In the genomic region with DNA sequence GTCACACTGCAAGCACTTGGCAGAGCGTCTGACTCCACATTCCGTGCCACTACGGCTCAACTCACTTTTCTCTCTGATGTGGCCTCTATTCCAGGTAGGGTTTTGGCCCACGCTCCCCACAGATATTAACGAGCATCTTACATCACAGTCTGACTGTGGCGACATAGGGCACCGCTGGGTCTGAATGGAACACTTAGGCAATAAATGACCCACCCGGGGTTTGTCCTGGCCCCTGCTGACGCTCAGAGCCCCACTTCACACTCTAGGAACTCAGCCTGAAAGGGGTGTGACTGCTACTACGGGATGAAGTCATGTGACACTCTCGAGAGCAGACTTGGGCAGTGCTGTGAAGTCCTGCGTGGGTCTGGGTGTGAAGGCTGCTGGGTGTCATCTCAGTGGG, we compare ENCODE assay signal across 29 mouse cellular contexts.
DNase-seq lines count a peak whose midpoint lies in the region; ATAC-seq and TF ChIP-seq lines count a peak whose summit lies in the region.
"Had no signal": no experiment of that assay in that cellular context is flagged by ENCODE, and none has a peak within 500 bp of the region (broad histone marks: within the 10 kb centered on the region; RNA-seq: fewer than 3 reads in every experiment).

No protein-coding gene starts in this region.

- no peaks in the 10 kb centered on the region for H3K36me3 ChIP-seq in heart, embryonic 13.5 days
- H3K36me3 ChIP-seq in midbrain, embryonic 13.5 days, result no peaks in the 10 kb centered on the region
- H3K36me3 ChIP-seq: embryonic facial prominence, embryonic 13.5 days; forebrain, embryonic 10.5 days; forebrain, embryonic 15.5 days; limb, embryonic 12.5 days; liver, embryonic 15.5 days; lung, embryonic 15.5 days had no signal

- no peak overlapping the region for H3K27ac ChIP-seq in heart, embryonic 13.5 days (replicated peaks)
- no peak overlapping the region for H3K27ac ChIP-seq in midbrain, embryonic 13.5 days
- H3K27ac ChIP-seq: embryonic facial prominence, embryonic 13.5 days; forebrain, embryonic 10.5 days; forebrain, embryonic 15.5 days; hindbrain, embryonic 14.5 days; layer of hippocampus, adult 2 months; left cerebral cortex, adult 2 months; limb, embryonic 12.5 days; liver, embryonic 15.5 days; lung, embryonic 15.5 days had no signal

- H3K9me3 ChIP-seq in heart, embryonic 13.5 days, result no peaks in the 10 kb centered on the region
- no peaks in the 10 kb centered on the region for H3K9me3 ChIP-seq in midbrain, embryonic 13.5 days
- H3K9me3 ChIP-seq: embryonic facial prominence, embryonic 13.5 days; forebrain, embryonic 10.5 days; forebrain, embryonic 15.5 days; limb, embryonic 12.5 days; liver, embryonic 15.5 days; lung, embryonic 15.5 days had no signal

- peaks cover 28% of the 10 kb centered on the region for H3K4me1 ChIP-seq in heart, embryonic 13.5 days
- H3K4me1 ChIP-seq in midbrain, embryonic 13.5 days (replicated peaks), result no peaks in the 10 kb centered on the region
- H3K4me1 ChIP-seq: embryonic facial prominence, embryonic 13.5 days; limb, embryonic 12.5 days; liver, embryonic 15.5 days; lung, embryonic 15.5 days had no signal

- no peak for TF ChIP-seq CTCF in Patski (IDR thresholded peaks at IDR 0.05)

- H3K4me2 ChIP-seq in heart, embryonic 13.5 days, result peak overlapping the region; percentile 36
- H3K4me2 ChIP-seq in midbrain, embryonic 13.5 days (replicated peaks), result no peak overlapping the region
- H3K4me2 ChIP-seq: embryonic facial prominence, embryonic 13.5 days; forebrain, embryonic 15.5 days; hindbrain, embryonic 14.5 days; limb, embryonic 12.5 days; liver, embryonic 15.5 days; lung, embryonic 15.5 days had no signal

- no peaks in the 10 kb centered on the region for H3K27me3 ChIP-seq in heart, embryonic 13.5 days (replicated peaks)
- peaks cover 12% of the 10 kb centered on the region for H3K27me3 ChIP-seq in Patski
- H3K27me3 ChIP-seq in midbrain, embryonic 13.5 days, result no peaks in the 10 kb centered on the region
- H3K27me3 ChIP-seq: embryonic facial prominence, embryonic 13.5 days; forebrain, embryonic 15.5 days; liver, embryonic 15.5 days; lung, embryonic 15.5 days had no signal

- POLR2A ChIA-PET in Patski (lab: Charles Lee), result no interaction called here

- in situ Hi-C loops in Patski (cut with MboI; ENCODE audit: low pct_unique_long_range_greater_than_20kb), result no loop called here

- 44% methylated on average over 12 of the region's 12 CpGs for WGBS in heart, embryonic 13.5 days
- 79% methylated on average over 12 of the region's 12 CpGs for WGBS in midbrain, embryonic 13.5 days

- H3K4me3 ChIP-seq in heart, embryonic 13.5 days, result no peak overlapping the region
- no peak overlapping the region for H3K4me3 ChIP-seq in midbrain, embryonic 13.5 days (replicated peaks)
- H3K4me3 ChIP-seq: embryonic facial prominence, embryonic 13.5 days; forebrain, embryonic 10.5 days; forebrain, embryonic 15.5 days; layer of hippocampus, adult 2 months; left cerebral cortex, adult 2 months; limb, embryonic 12.5 days; liver, embryonic 15.5 days; lung, embryonic 15.5 days had no signal

- intact Hi-C loops in heart, postnatal 14 days (cut with DNase I), result no loop called here
- intact Hi-C loops in heart, postnatal 10 days (cut with DNase I), result no loop called here
- intact Hi-C loops in heart, postnatal 36 days (cut with DNase I), result no loop called here

- no peak for ATAC-seq in heart, embryonic 13.5 days (ENCODE audit: extremely low read depth, insufficient number of reproducible peaks, low FRiP score, low TSS enrichment)
- ATAC-seq in Patski, result peak; percentile 25
- no peak for ATAC-seq in midbrain, embryonic 13.5 days
- ATAC-seq: activated CD4-positive, CD25-positive, alpha-beta regulatory T cell, adult 4 months; forebrain, embryonic 15.5 days had no signal

- CTCF ChIA-PET in Patski (lab: Charles Lee), result no interaction called here

- no peak for DNase-seq in heart, postnatal 14 days
- peak; percentile 12 to 18 for DNase-seq in heart, postnatal 10 days
- DNase-seq in heart, postnatal 36 days, result no peak
- DNase-seq in Patski (ENCODE audit: low read depth, low spot score), result no peak
- peak; percentile 16 for DNase-seq in brain, adult 2 months (ENCODE audit: low read depth, low spot score)
- DNase-seq: adrenal gland, postnatal 10 days; B cell, adult 2 months; cerebellum, adult 18-20 months; cerebellum, postnatal 10 days; gastrocnemius, postnatal 25 days; kidney, adult 2 months; kidney, postnatal 36 days; lung, postnatal 36 days; midbrain, embryonic 14.5 days; right cerebral cortex, postnatal 25 days; thymus, adult 2 months; thymus, postnatal 36 days had no signal

- H3K9ac ChIP-seq in heart, embryonic 13.5 days, result no peak overlapping the region
- no peak overlapping the region for H3K9ac ChIP-seq in midbrain, embryonic 13.5 days (replicated peaks)
- H3K9ac ChIP-seq: embryonic facial prominence, embryonic 13.5 days; forebrain, embryonic 15.5 days; hindbrain, embryonic 14.5 days; limb, embryonic 12.5 days; liver, embryonic 15.5 days; lung, embryonic 15.5 days had no signal

Comparison
In these comparisons a context has a peak if more than half of its experiments do, and no peak if none do; other contexts are left out.
1. DNase-seq: peak in heart, postnatal 10 days (2 of 2) and brain, adult 2 months (single experiment); none in heart, postnatal 14 days (0 of 2), heart, postnatal 36 days (0 of 2) and Patski (single experiment).